Mouse (Mus musculus): Measurements from ENCODE around the gene Tcf20. TPM values are rescaled to one million over a fixed set of nuclear protein-coding genes. Genes with fewer than 3 reads are reported as not detected.

Tcf20 gene
- 21.5 and 24.2 TPM in 2 replicates for polyA plus RNA-seq (2012; rRNA removed)

DNA sequence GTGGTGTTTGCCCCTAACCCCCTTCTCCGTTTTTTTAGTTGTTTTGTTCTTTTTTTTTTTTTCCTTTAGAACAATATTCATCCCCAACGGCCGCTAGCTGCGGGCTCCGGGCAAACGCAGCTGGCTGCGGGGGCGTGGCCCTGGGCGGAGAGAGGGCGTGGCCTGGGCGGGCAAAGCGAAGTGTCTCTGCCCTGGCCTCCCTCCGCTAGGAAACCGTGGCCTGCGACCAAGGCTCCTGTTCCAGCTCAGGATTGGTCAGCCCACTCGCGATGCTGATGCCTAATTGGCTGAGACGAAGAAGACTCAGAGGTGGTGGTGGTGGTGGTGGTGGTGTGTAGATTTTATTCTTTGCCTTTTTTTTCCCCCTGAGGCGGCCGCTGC is at the start of gene Tcf20:
TSS of gene Tcf20 (minus strand) at position 141 of the 381 bp plus-strand sequence.

DNA sequence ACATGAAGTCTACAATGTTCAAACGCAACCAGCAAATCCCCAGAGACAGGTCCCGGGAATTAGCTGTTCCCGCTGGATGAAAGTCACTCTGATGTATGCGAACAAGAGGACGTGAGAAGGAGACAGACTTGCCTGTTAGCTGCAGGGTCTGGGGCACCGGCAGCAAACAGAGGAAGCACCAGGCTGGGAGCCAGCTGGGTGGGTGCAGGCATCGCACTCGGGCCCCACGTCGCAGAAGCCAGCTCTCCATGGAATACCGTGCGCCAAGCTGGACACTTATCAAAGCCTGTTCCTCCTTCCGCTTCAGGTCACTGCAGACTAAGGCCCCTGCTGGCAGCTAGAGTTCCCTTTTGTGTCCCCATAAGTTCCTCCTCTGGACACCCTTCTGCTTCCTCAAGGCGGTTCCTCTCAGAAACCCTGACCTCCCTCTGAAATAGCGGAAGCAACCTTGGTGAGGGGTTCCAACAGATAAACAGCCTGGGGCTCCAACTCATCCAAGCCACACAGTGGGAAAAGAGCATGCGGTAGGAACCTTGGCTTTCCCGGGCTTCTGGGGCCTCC is 45.4 kb upstream of the Tcf20 start, which contains the start of gene Nfam1:
TSS of gene Nfam1 (minus strand) at position 326 of the 561 bp plus-strand sequence.

DNA sequence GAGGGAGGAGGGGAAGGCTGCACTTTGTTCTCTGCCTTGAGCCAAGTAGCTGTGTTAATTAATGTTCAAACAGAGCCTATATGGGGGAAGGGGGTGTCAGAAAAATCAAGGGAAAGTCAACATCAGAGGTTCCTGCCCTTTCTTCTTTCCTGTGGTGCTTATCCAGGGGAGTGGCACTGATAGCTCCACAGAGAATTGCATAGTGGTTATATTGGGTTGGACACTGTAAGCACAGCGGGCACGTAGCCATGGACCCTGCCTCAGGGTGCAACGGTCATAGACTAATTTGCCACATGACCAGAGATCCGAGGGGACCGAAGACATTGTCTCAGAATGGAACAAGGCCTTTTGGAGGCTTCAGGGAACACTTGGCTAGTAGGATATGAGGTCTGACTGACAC is 193.4 kb downstream of the Tcf20 start, which contains the start of gene Cyp2d26:
TSS of gene Cyp2d26 (minus strand) at position 18 of the 400 bp plus-strand sequence.

DNA sequence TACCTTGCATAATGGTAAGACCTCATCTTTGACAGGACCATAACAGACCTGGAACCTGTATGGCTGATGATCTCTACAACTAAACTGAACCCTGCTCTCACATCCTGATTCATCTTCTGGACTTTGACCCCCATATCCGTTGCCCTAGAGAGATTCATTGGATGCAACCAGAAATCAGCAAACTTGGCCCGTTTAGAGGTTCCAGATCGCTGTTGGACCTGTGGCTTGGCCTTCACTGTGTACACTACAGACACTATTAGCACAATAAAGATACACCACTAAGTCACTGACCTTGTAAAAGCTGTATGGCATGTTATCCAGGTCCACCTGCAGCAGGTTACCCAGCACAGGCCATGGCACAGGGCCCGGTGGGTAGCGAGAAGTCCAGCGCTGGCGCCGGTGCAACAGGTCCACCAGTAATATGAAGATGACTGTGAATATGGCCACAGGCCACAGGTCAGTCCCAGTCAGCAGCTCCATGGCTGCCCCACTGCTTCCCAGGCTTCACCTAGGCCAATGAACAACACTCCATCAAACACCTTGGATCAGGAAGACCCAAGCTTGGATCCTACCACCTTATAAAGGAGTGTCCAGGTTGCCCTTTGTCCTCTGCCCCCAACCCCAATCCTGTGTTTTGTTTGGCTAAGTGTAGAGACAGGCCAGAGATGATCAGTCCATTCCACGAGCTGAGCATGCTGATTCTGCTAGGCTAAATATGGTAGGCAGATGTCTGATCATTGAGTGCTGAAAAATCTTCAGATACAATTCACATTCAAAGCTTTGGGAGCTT is 223.8 kb downstream of the Tcf20 start, which contains the start of gene Cyp2d40:
TSS of gene Cyp2d40 (minus strand) at position 553 of the 790 bp plus-strand sequence.

Other genes with a start within 250 kb of the Tcf20 start
- gene Cyp2d40, start 223.7 kb downstream of the Tcf20 start, polyA plus RNA-seq (2012; rRNA removed): 0.31 TPM in 1 of 2 replicates, not detected in the other
- gene Cyp2d26, start 193.6 kb downstream of the Tcf20 start, polyA plus RNA-seq (2012; rRNA removed): 0.44 and 1.2 TPM in 2 replicates
- gene Nfam1, start 45.4 kb upstream of the Tcf20 start, polyA plus RNA-seq (2012; rRNA removed): 3.6 and 4.4 TPM in 2 replicates
- 57.7 and 88.2 TPM in 2 replicates for gene Serhl, start 101.6 kb upstream of the Tcf20 start, polyA plus RNA-seq (2012; rRNA removed)
- 135 and 157 TPM in 2 replicates for gene Rrp7a, start 134.9 kb upstream of the Tcf20 start, polyA plus RNA-seq (2012; rRNA removed)
- 87.1 and 103 TPM in 2 replicates for gene Poldip3, start 161.5 kb upstream of the Tcf20 start, polyA plus RNA-seq (2012; rRNA removed)
- gene Cyb5r3, start 184.7 kb upstream of the Tcf20 start, polyA plus RNA-seq (2012; rRNA removed): 347 and 409 TPM in 2 replicates

Measured in ovary, adult 2 months (tissue).